Mouse (Mus musculus) thymus, postnatal 25 days (tissue): ENCODE data around the gene Rp9.

Source experiments
- DNase-seq: peaks from one replicate; pipeline ENCODE4 v3.0.0; 2022

Rp9 gene

DNA sequence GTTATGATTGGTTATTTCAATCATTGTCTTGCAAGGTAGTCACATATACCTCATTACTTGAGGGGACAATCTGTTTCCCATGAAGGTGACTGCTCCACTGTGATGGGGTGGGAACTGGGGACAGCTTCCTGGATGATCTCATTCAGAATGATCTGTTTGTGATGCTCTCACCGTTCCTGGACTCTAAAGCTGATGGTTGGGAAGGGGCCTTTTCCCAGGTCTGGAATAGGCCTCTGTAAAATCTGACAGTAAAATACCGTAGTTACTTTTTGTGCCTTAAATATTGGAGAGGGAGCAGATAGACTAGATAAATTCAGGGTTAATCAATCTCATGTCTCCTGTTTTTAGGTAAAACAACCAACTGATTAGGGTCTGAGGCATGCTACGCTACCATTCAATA, at the start of gene Rp9:
Gene Rp9 (minus strand): TSS at position 101 of the 400 bp plus-strand sequence.
- DNase-seq = no peak

DNA sequence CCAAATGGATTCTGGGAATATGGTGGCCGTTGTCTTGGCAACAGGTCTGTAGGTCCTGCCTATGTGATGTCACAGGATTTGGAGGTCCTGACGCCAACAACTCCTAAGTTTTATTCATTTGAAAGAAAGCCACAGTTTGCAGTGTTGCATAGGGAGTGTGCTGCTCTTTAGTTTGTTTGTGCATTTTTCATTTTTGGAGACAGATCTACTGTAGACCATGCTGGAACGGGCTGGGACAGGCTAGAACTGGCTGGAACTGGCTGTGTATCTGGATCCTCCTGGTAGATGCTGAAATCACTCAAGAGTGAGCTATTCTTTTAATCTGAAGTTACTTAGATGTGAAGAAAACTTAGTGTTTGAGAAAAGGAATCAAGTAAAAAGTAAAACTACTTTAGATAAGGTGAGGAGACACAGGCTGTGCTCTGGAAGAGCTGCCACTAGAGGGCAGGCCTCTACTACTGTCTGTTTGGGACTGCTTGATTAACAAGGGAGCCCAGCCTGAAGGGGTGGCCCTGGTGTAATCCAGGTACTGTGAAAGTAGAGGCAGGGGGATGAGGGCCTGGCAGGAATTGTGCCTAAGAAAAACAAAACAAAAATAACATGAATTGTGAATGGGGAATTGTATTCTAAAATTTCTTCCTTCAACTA, 49.0 kb upstream of the Rp9 start:
- peak; percentile 43 for DNase-seq

DNA sequence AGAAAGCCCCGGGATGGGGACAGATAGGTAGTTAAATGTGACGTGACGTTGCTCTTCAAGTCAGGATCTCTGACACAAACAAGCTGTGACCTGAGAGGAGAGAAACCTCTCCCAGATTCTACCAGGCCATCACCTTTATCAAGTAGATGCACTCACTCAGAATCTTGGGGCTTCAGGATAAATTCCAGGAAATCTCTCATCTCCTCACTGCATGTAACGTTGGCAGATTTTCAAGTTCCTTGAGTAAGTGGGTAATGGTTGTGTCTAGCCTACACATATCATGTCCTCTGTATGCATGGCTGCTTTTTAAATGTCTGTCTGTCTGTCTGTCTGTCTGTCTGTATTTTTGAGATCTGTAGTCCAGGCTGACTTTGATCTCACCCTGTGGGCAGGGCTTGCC, 45.5 kb upstream of the Rp9 start:
- DNase-seq = no peak

DNA sequence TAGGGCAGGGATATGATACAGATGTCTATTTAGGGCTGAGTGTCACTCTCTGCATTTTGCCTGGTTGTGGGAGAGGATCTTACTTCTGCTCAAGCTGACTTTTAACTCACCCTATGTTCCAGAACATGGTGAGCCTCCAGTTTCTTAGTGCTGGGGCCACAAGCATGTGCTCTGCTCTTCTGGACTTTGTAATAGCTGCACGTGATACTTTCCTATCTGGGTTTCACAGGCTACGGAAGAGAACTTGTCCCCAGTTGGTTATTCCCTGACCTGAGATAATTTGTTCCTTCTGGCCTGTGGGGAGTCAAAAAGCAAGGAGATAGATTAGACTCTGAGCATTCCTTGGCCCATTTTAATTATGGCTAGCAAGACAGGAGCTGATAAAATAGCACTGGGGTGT, 36.0 kb upstream of the Rp9 start:
- no peak for DNase-seq

DNA sequence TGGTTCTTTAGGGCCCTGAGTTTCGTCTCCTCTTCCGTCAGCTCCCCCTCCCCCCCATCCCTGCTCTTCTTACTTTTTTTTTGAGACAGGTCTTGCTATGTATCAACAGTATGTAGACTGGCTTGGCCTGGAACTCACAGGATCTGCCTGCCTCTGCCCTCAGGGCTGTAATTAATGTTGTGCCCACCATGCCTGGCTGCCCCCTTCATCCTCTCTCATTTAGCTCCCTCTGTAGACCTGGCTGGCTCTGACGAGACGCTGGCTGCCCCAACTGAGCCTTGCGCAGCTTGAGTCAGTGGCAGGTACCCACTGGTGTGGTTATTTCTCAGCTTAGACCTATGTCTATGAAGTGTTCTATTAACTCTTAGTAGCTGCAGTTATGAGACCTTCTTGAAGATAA, 34.0 kb upstream of the Rp9 start:
- no peak for DNase-seq

DNA sequence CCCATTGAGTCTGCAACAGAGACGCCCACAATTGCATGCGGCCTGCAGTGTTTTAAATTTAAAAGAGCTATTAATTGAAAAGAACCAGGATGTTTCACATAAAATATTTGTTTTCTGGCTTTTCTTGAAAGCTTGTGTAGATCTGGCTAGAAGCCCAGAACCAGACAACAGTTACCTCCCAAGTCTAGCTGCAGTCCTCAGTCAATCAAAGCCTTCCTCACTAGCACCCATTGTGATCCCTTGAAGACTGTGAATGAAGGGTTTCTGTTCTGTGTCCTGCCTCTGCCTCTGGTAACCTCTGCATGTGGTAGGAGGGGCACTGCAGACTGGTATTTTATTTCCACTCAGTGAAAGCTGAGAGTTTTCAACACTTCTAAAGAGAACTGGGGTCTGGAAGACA, 33.4 kb upstream of the Rp9 start:
- DNase-seq = no peak

DNA sequence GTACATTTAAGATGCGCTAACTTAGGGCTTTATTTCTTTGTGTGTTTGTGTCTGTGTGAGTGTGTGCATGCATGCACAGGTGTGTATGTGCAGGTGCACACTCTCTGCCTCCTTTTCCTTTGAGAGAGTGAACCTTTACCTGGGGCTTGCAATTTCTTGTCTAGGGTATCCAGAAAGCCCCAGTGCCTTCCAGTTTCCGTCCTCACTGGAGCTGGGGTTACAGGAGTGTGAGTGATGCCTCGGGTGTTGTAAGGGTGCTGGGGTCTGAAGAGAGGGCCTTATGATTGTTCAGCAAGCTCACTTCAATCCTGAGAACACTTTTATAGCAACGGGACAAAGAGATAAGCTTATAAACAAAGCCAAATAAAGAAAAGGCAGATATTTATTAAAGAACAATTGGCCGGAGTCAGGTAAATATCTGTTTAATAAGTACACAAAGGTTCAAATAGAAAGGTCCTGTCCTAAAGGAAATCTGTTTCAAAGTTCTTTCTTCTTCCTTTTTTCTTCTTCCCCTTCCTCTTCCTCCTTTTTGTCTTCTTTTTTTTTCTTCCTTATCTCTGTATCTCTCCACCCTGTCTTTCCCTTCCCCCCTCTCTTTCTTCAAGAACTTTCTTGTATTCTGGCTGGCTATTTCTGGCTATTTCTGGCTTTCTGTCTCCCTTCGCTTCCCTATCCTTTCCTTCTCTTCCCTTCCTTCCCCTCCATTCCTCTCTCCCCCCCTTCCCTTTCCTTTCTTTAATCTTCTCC, 27.7 kb upstream of the Rp9 start:
- DNase-seq = no peak

DNA sequence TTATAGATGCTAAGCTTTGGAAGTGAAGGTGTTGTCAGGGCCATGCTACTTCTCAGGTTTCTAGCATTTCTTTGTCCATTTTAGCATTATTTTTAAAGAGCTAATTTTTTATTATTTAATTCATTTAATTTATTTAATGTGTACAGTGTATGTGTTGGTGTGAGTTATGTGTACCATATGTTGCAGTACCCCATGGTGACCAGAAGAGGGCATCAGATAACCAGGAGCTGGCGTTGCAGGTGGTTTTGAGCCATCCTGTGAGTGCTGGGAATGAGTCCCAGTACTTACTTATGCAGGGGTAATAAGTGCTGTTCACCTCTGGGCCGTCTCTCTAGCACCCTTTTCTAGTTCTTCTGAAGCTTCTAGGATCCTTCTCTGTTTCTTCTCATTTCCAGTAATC, 25.6 kb upstream of the Rp9 start:
- DNase-seq = no peak

DNA sequence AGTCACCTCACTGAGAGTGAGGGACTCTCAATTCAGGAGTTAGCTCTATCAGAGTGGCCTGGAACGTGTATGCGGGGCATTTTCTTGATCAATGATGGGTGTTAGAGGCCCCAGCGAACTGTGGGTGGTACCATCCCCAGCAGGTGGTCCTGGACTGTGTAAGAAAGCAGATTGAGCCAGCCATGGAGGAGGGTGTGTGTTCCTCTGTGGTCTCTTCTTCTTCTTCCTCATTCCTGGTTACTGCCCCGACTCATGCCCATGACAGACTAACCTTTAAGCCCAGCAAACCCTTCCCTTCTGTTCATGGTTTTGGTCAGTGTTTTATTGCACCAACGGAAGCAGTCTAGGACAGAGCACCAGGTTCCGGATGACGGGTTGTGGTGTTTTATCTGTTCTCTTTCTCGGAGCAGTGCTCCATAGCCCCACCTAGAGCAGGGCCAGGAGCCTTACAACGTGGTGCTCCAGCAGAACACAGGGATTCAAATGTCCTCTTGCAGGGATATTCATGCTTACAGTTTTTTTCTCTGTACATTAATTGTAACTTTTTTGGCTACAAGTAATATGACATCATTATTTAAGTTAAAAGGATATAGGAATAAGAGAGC, 24.8 kb upstream of the Rp9 start:
- no peak for DNase-seq

DNA sequence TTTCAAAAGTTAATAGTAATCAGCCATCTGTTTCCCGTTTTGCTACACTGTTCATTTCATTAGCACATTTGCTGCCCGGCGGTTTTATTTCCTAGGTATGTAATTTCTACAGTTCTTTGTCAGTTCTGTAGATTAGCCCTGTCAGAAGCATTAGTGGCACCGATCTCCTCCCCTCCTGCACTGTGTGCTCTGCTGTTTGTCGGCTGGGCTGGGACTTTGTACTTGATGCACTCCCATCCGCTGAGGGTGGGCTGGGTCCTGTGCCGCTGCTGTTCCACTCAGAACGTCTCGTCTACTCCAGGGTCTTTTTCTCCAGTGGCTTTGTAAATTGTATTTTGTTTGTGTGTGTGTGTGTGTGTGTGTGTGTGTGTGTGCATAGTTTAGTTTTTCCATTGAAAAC, 19.4 kb upstream of the Rp9 start:
- DNase-seq = no peak

DNA sequence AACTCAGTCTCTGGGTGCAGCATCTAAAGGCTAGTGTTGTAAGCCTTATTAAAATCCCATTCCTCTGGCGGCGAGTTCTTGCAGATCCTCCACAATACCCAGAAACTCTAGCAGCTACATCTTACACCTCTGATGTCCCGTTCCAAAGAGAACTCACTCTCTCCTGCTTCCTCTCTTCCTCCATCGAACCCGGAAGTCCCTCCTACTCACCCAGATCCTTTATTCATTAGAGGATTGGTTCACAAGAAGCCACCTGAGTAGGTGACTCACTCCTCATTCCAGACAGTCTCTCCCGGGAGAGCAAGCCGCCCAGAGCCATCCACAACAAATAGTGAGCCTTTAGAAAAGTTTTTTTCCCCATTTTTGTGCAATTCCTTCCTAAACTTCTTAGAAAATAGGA, 16.7 kb upstream of the Rp9 start:
- DNase-seq = no peak

DNA sequence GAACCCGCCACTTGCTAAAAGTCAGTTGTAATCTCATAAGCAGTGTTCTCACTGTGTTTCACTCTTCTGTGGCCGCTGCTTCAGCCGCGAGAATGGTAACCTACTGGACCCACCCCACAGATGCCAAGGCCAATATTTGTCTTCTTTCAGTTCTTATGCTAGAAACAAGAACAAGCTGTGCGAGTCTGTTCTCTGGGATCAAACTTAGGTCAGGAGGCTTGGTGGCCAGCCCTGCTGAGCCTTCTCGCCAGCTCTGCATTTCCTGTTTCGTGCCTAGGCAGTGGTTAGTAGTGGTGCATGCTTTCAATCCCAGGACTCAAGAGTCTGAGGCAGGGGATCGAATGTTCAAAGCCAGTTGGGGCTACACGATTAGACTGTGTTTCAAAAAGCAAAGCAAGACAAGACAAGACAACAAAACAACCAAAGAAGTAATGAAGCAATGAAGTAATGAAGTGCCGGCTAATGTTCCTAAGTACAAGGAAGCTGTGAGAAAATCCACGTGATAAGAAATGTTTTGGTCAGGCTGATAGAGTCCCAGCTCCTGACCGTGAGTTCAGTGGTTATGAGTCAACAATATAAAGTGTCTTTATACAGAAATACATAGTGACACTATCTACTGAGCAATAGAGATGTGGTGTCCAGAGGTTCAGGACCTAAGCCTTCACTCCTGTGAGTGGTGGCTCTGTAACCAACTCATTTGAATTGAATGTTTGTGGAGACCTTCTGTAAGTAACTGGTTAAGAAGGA, 15.2 kb upstream of the Rp9 start:
- DNase-seq = no peak

DNA sequence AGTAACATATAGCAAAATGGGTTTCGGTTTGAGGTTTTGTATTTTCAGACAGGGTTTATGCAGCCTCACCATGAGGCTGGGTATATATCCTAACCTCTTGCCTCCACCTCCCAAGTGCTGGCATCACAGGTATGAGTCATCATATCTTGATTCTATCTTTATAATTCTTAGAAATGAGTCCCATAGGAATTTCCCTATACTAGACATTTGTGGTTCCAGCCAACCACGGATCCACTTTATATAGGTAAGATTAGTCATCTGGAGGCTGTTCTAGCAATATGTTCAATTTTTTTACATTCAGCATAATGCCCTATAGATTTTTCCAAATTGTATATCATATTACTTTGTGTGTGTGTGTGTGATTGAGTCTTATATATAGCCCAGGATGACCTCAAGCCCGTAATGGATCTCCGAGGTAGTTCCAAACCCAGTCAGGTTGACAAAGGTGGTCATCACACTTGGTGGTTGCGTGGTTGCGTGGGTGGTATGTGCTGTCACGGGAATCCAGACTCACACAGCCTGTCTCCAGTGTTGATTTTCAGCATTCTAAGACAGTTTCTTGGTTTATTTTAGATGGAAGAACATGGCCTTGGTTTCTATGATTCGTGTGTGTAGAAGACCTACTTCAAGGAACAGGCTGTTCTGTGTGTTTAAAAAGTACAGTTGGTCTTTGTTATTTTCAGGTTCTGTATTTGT, 14.5 kb upstream of the Rp9 start:
- DNase-seq = no peak

DNA sequence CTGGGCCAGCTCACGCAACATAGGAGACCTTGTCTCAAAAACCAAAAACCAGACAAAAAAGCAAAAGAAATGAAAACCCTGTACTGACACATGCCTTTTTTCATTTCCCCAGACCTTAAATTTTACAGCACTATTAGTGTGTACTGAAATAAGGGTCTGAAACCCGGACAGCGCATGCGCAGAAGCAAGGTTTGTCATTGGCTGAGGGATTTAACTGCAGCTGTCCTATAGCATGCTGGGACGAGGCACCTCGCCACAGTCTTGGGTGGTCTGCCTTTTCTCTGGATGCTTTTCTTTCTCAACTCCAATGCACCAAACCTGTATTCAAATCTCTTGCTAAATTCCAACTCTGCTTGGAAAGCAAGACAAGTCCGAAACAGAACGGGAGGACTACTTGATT, 9.4 kb upstream of the Rp9 start:
- DNase-seq = no peak

DNA sequence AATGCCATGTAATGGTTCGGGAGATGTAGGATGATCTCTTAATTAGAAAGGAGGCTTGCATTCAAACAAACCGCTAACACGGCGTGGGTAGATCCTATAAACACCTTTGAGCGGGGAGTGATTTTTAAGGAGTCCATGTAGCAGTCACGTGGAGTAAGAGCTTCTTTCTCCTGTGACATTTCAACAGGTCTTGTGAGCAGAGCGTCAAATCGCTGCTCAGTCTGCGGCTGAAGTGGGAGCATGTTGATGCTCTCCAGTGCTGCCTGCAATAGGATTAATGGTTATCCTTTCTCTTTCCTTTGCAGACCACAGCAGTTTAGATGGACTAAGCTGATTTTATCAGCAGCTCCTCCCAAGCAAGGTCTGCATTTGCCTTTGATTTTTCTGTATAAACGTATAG, 6.7 kb upstream of the Rp9 start:
- peak; percentile 6 for DNase-seq

DNA sequence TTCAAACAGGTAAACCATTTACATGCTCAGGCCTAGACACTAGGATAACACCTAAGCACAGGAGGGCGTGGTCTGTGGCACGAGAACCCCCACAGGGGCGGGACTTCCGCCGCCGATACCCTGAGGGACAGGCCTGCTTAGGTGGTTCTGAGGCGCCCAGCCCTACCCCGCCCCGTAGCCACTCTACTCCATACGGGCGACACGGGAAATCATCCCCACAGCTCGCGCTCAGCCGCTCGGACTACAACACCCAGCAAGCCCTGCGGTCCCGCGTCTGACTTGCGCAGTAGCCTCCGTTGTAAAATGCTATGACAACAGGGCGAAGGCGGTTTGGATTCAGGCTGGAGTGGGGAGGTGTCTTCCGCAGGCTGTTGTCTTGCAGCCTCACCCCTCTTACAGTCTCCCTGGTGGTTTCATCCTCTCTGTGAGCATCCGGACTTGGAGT, 5.9 kb upstream of the Rp9 start, which contains the start of gene Bbs9:
Gene Bbs9 (plus strand): TSS at position 292 of the 445 bp plus-strand sequence.
- DNase-seq = peak; percentile 96

DNA sequence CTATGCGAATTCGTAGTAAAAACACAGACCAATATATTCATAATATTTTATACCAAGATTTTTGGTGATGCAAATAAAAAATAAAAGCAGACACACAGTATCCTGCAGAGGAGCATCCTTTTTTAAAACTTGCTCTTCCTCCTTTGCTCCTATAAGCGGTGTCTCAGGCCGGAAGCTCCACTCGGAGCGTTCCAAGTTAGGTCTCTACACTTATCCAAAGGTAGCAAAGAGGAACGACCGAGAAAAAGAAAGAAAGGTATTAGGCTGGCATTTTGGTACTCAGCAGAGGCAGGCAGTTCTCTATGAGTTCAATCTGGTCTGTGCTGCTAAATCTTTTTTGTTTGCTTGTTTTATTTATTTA, 664 bp downstream of the Rp9 start:
- no peak for DNase-seq

DNA sequence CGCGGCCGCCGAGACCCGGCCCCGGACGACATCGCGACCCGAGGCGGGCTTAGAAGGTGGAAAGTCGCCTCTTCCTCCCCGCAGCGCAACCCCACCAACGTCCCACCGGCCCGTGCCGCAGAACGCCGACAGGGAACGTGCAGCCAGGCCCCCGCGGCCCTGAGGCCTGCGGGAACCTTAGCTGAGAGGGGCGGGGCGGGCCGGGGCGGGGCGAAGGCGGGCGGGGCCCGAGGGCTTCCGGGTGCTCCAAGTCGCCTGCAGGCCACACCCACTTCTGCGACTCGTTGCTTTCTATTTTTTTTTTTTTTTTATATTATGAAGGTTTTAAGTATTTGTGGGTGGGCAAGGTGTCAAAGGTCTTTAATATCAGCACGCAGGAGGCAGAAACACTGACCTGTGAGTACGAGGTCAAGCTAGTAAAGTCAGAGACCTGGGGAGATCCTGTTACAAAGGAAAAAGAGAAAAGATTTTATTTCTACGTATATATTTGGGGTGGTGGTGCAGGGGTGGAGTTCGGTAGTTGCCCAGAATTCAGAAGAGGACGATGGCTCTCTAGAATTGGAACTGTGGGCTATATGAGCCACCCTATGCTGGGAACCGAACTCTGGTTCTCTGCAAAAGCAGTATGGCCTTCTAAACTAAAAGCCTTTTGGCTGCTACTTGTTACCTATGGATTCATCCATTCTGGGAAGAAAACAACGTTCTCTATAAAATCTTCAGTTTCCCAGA, 1.2 kb downstream of the Rp9 start:
- DNase-seq = peak; percentile 75

DNA sequence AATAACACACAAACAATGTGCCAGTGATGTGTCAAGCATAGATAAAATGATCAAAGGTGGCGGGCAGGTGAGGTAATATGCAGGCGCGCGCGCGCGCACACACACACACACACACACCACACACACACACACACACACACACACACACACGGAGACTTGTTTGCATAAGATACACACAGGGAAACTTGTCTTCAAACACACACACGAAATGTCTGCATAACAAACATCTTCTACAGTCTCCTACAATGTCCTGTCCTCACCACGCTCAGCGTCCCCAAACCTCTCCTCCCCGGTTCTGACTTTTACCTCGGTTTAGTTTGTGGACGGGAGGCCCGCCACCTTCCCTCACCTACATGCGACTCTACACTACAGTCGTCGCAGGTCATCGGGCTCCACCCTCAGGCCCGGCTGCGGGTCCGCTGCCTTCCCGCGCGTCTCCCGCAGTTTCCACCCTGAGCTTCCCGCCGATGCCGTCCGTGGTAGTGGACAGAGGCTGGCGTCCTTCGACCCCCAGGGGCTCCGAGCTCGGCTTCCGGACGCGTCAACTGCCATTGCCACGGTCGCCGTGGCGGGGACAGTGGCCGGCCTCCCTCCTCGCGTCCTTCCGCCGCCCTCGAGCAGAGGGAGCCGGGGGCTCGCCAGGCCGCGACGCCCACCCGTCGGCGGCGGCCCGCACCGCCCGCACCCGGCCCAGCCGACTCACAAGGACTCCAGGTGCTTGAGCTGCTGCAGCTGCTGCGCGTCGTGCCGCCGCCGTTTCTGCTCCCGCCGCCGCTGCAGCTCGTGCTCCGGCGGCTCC, 2.0 kb downstream of the Rp9 start:
- peak; percentile 57 for DNase-seq

DNA sequence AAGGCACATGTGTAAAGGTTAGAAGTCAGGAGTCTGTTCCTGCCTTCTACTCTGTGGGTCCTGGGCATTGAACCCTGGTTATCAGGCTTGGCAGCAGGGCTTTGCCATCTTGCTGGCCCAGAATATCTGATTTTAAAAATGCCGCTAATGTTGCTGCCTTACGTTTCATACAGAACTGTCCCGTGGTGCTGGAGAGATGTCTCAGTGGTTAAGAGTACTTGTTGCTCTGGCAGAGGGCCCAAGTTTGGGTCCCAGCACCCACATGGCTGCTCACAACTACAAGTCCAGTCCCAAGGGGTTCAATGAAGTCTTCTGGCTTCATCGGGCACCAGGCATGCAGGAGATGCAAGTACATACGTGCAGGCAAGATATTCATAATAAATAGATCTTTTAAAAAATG, 3.3 kb downstream of the Rp9 start:
- no peak for DNase-seq

DNA sequence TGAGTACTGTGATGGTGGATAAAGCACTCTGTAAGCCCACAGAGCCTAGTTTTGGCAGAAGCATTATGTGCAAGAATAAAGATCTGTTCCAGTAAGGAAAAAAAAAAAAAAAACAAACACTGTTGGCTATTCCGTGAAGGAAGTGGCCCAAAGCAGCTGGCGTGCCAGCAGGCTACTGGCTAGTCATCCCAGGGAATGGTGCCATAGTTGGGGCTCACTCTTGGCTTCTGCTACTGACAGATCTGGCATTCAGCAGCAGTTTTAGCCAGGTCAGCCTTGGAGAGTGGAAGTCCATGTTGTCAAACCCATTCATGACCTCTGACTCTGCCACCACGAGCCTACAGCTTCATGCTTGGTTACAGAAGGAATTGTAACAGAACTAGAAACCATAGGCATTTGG, 7.6 kb downstream of the Rp9 start:
- no peak for DNase-seq
